Mouse (Mus musculus): ENCODE results near the gene Galt.
A peak's percentile ranks its signal among the peaks of the same experiment; 100 is the strongest.

The Galt gene

GRCm38 (mm10) chr4:41754797-41755337 is at the start of gene Galt:
TSS of gene Galt (plus strand) at chr4:41755228.
- DNase-seq, result no peak

- DNase-seq, result no peak
Observed at GRCm38 (mm10) chr4:41705922-41706754, 48.9 kb upstream of the Galt start.

DNA sequence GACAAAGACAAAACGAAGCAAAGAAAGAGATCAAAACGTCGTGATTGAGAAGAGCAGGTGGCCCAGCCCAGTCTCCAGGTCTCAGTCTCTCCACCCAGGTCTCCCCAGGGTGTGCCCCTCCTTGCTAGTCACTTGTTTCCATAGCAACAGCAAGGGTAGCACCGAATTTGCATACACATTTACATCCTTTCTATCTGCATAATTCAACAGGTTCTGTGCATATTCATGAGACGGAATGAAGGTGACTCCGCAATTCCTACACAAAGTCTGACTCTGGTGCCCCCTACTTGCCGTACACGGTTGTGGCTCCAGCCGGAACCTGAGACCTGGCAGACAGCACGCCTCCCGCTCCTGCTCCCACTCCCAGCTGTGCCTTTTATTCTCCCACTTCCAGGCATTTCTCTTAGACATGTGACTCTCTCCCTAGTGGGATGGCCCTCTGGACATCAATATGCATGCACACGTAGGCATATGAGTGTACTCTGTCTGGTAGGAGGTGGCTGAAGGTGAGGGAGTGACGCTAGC is 48.0 kb upstream of the Galt start:
- DNase-seq, result no peak

- DNase-seq, result no peak
Observed at GRCm38 (mm10) chr4:41708192-41708745, 46.8 kb upstream of the Galt start.

GRCm38 (mm10) chr4:41710229-41710628 is 44.8 kb upstream of the Galt start:
- no peak for DNase-seq

DNA sequence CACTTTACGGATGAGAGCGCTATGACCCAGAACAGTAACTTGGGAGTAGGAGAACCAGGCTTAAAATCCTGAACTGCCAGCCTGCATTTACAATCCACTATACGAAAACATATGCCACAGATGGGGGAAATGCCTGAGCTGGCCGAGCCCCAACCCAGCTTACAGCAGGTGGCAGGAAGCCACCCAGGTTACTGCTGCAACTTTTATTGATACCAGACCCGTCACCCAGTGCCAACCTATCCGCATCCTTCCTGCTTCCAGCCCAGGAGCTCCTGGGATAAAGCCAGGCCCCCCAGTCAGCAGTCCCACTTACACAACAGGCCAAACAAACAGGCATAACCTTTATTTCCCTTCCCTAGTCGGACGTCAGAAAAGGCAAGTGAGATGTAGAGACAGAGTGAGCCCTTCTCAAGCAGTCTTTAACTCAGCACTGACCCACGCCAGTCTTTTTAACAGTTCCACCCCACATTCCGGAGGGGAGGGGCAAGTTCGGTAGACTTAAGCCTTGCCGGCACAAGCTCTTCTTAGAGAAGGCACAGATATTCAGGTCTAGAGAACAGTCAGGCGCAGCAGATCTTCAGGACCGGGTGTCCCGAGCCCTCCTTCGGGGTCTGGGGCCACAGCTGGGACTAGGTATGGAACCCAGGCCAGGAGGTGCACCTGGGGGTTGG is 43.2 kb upstream of the Galt start:
- no peak for DNase-seq

DNA sequence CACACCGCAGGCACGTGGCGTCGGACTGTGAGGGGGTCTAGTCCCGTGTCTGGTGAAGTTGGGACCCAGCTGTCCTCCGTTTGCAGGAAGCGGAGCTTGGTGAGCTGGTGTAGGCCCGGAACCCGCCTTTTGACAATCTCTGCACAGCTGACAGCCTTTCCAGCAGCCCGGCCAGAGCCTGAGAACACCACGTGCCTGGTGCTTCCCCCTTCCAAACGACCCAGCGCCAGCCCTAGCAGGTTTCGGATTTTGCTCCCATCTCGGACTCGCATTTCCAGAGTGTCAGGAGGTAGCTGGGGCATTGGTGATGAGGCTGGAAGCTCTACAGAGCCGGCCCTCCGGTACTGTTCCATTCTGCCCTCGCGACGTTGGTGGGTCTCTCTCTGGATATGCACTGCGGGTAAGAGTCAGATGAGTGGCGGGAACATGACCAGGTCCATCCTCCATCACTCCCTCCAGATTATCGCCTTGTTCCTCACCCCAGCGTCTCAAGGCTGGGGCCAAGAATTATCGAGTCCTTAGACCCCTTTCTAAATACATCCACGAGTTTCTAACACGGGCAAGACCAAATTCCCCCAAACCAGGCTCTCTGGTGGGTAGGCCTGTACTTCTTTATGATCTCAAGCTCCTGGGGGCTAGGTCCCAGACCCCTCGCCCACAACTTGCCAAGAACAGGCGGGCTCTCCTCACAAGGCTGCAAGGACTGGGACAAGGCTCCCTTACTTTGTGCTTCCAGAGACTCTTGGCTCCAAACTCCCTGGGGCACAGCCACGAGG is 42.4 kb upstream of the Galt start:
- DNase-seq, result peak; percentile 96

- peak; percentile 99 for DNase-seq
Observed at GRCm38 (mm10) chr4:41713197-41714067, 41.6 kb upstream of the Galt start, which contains the start of gene Rpp25l. TSS of gene Rpp25l (minus strand) at chr4:41713534.

DNA sequence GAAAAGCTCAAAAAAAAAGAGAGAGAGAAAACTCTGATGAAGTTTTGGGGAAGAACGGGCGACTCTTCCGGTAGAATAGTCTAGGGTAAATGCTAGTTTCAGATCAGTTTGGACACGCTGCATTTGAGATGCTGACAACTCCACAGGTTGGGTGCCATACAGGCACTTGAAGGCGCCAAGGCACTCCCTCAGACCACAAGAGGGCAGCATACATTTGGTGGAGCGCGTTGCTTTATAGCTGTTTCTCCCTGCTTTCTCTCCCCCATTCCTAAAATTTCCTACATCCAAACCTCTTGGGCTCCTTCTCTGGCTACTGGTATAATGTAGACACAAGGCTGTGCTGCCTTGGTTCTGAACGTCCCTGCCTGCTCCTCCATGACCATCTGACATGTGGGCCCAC is 40.8 kb upstream of the Galt start:
- DNase-seq, result peak; percentile 95

GRCm38 (mm10) chr4:41715082-41715481 is 39.9 kb upstream of the Galt start:
- DNase-seq, result peak; percentile 92

- DNase-seq, result no peak
Observed at GRCm38 (mm10) chr4:41715596-41715995, 39.4 kb upstream of the Galt start.

- no peak for DNase-seq
Observed at GRCm38 (mm10) chr4:41716834-41717233, 38.2 kb upstream of the Galt start.

GRCm38 (mm10) chr4:41722918-41723351 is 32.1 kb upstream of the Galt start, which contains the start of gene Dctn3:
TSS of gene Dctn3 (minus strand) at chr4:41723170.
- DNase-seq, result peak; percentile 99

DNA sequence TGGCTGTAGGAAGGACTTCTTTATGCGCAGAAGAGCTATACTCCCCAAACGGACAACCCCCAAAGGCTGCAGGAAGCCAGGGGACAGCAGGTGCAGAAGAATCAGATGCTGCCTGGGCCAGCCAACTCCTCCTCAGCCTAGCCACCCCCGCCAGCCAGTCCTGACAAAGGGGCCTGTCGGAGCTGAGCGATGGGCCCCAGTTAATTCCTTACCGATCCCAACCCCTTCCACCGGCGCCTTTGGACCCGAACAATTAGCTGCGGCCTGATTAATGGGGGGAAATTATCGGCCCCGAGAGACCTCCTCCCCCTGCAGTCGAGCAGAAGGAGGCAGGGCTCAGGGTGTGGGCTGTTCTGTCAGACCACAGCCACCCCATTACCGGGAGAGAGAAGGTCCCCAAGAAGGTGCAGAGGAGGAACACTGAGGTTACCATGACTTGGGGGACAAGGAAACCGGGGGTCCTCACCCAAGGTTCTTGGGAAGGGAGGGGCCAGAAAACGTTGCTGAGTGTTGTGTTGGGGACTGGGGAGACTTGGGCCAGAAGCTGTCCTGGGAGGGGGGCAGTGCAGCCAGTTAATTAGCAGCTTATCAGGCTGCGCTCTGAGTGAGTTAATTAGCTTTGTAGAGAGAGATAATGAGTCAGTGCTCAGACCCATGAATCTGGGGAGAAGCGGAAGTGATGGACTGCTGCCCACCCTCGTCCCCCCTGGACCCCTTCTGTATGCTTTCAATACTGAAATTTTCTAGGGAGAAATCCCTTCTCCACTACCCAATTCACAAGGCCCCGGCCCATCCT is 28.0 kb upstream of the Galt start:
- no peak for DNase-seq

- DNase-seq, result no peak
Observed at GRCm38 (mm10) chr4:41731052-41731765, 23.8 kb upstream of the Galt start, which contains the start of gene Arid3c. TSS of gene Arid3c (minus strand) at chr4:41731142.

DNA sequence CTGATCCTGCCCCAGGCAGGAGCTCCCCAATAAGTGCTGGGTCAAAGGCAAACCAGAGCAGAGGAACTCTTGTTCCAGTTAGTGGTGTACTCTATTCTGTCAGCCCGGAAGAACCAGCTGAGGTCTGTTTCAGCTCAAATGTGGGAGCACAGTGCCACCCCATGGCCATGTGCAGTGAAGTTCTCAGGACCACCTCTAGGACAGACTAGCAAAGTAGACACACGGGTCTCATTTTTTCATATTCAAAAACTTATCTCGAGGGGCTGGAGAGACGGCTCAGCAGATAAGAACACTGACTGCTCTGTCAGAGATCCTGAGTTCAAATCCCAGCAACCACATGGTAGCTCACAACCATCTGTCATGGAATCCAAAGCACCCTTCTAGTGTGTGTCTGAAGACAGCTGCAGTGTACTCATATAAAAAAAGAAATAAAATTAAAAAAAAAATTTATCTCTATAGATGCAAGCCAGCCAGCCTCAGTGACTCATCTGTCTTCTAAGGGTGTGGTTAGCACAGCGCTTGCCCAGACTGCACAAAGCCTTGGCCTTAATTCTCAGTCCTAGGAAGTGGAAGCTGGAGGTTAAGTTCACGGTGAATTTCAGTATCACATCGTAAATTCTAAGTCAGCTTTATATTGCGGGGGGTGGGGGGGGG is 17.3 kb upstream of the Galt start:
- DNase-seq, result peak; percentile 96

GRCm38 (mm10) chr4:41738256-41738603 is 16.8 kb upstream of the Galt start:
- DNase-seq, result no peak

DNA sequence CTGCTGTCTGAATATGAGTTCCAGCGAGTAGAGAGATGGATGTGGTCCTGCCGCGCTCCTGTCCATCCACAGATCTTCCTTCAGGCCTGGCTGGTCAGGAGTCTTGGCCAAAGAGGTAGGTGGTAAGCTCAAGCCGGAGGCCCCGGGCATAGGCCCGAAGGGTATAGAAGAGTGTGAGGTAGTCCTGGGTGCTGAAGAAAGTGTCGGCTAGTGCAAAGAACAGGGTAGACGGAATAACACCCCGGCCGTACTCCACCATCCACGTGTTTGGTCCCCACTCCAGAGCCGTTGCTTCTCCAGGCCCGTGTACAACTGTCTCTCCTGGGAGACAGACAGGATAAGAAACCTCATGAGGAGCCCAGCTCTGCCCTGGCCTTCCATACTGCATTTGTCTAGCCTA is 15.8 kb upstream of the Galt start:
- no peak for DNase-seq

Data from heart, adult 11 months (tissue).